9 mouse cellular contexts compared by ENCODE assay signal in the genomic region with DNA sequence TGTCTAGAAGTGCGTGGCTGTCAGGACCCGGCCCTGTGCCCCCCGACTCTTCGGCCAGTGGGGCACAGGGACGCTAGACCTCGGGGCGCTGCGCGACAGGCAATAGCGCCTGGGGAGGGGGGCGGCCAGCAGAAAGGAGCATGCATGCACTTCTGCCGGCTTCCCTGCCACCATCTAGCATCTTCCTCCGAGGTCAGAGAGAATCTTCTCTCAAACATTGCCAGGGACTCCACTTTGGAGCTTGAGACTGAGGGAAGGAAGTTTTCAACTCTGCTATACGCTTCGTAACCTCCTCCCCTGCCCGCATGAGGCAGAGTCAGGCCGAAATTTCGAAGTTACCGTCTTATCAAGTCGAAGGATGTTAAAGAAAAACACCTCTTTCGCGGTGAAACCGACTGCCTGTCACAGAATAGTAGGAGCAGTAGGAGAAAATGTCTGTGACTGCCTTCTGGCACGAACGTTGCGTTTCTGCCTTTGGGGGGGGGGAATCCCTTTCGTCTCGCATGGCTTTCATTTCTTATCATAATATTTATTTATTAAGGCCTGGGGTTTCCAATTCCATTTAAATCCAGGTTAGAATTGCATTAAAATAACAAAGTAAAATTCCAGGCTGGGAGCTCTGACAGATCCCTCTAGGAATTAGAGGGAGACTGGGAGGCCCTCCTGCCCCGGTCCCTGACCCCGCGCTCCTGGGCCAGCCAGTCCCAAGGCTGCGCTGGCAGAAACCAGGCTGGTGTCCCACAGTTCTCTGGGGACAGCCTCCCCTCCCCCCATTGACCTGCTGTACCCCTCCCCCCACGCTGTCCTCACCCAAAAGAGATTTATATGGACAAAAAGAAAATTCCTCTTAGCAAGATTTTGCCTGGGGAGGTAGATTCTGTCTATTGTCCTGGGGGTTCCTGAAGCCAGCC. TPM values are rescaled to one million over a fixed set of nuclear protein-coding genes. Genes with fewer than 3 reads are reported as not detected.
DNase-seq lines count a peak whose midpoint lies in the region; ATAC-seq and TF ChIP-seq lines count a peak whose summit lies in the region.
"Had no signal": no experiment of that assay in that cellular context is flagged by ENCODE, and none has a peak within 500 bp of the region (broad histone marks: within the 10 kb centered on the region; RNA-seq: fewer than 3 reads in every experiment).

No protein-coding gene starts in this region.

- peak overlapping the region; percentile 43 for H3K4me3 ChIP-seq in heart, adult 2 months
- H3K4me3 ChIP-seq in ES-Bruce4 (ENCODE audit: low read depth, low read length), result peak overlapping the region; percentile 88
- H3K4me3 ChIP-seq in forebrain, embryonic 11.5 days (ENCODE audit: low read depth, low read length), result peak overlapping the region; percentile 74
- peak overlapping the region; percentile 45 for H3K4me3 ChIP-seq in liver, embryonic 15.5 days (replicated peaks)

- no peaks in the 10 kb centered on the region for H3K9me3 ChIP-seq in ES-Bruce4 (replicated peaks; ENCODE audit: control insufficient read depth, insufficient read depth, low read length, poor library complexity, severe bottlenecking)
- no peaks in the 10 kb centered on the region for H3K9me3 ChIP-seq in forebrain, embryonic 11.5 days (ENCODE audit: control insufficient read depth, low read length)
- H3K9me3 ChIP-seq in liver, embryonic 15.5 days (replicated peaks), result no peaks in the 10 kb centered on the region

- TF ChIP-seq EP300 in heart, adult 2 months (IDR thresholded peaks at IDR 0.05; ENCODE audit: insufficient read depth, low read depth, low read length), result no peak
- 0 out of 2 replicates have a peak, but pooled peaks have one; percentile 9 for TF ChIP-seq EP300 in ES-Bruce4 (IDR thresholded peaks at IDR 0.05; ENCODE audit: insufficient read depth, low read depth, low read length)

- DNase-seq in heart, adult 2 months, result no peak
- no peak for DNase-seq in heart, postnatal 25 days (ENCODE audit: low spot score)
- peak; percentile 70 for DNase-seq in forebrain, embryonic 11.5 days (ENCODE audit: low spot score)
- DNase-seq in cerebellum, adult 11-12 months, result no peak
- DNase-seq in layer of hippocampus, adult 11-12 months (ENCODE audit: low spot score), result no peak

- WGBS in heart, adult 2 months, result 2% methylated on average over 33 of the region's 33 CpGs
- WGBS in forebrain, embryonic 11.5 days, result under 1% methylated on average over 33 of the region's 33 CpGs
- WGBS in liver, embryonic 15.5 days (ENCODE audit: insufficient replicate concordance), result 2% methylated on average over 33 of the region's 33 CpGs

- H3K36me3 ChIP-seq in heart, adult 2 months (ENCODE audit: control insufficient read depth, insufficient read depth, low read length), result no peaks in the 10 kb centered on the region
- no peaks in the 10 kb centered on the region for H3K36me3 ChIP-seq in ES-Bruce4 (ENCODE audit: control insufficient read depth, insufficient read depth, low read length, poor library complexity, severe bottlenecking)
- no peaks in the 10 kb centered on the region for H3K36me3 ChIP-seq in forebrain, embryonic 11.5 days (ENCODE audit: control insufficient read depth, insufficient read depth, low read length)
- H3K36me3 ChIP-seq in liver, embryonic 15.5 days (replicated peaks), result no peaks in the 10 kb centered on the region

- no peak for TF ChIP-seq CTCF in heart, adult 2 months (IDR thresholded peaks at IDR 0.05)
- TF ChIP-seq CTCF in ES-Bruce4 (IDR thresholded peaks at IDR 0.05; ENCODE audit: low read depth, low read length), result no peak

- intact Hi-C loops in heart, adult 2 months (cut with DNase I), result no loop called here
- intact Hi-C loops in heart, postnatal 25 days (cut with DNase I), result no loop called here

- H3K4me1 ChIP-seq in heart, adult 2 months (ENCODE audit: control insufficient read depth, insufficient read depth, low read length), result 0 out of 2 replicates have a peak, but pooled peaks cover 2% of the 10 kb centered on the region
- peaks cover 11% of the 10 kb centered on the region for H3K4me1 ChIP-seq in ES-Bruce4 (ENCODE audit: control insufficient read depth, insufficient read depth, low read length)
- peaks cover 39% of the 10 kb centered on the region for H3K4me1 ChIP-seq in forebrain, embryonic 11.5 days (replicated peaks; ENCODE audit: control insufficient read depth, insufficient read depth, low read length)
- peaks cover 24% of the 10 kb centered on the region for H3K4me1 ChIP-seq in liver, embryonic 15.5 days (replicated peaks)

- peak overlapping the region; percentile 83 for H3K4me2 ChIP-seq in forebrain, embryonic 11.5 days (ENCODE audit: low read depth, low read length, severe bottlenecking)
- H3K4me2 ChIP-seq in liver, embryonic 15.5 days, result peak overlapping the region; percentile 76

- H3K27ac ChIP-seq in heart, adult 2 months, result no peak overlapping the region
- no peak overlapping the region for H3K27ac ChIP-seq in ES-Bruce4 (ENCODE audit: insufficient read depth, low read length)
- peak overlapping the region; percentile 88 for H3K27ac ChIP-seq in forebrain, embryonic 11.5 days (ENCODE audit: low read depth, low read length)
- no peak overlapping the region for H3K27ac ChIP-seq in liver, embryonic 15.5 days (replicated peaks)
- H3K27ac ChIP-seq: macrophage had no signal

- no peak for ATAC-seq in forebrain, embryonic 11.5 days (replicated peaks; ENCODE audit: low FRiP score)
- no peak for ATAC-seq in liver, embryonic 15.5 days (ENCODE audit: insufficient read depth)
- no peak for ATAC-seq in granulocyte monocyte progenitor cell, adult 5-6 weeks (replicated peaks; ENCODE audit: poor library complexity, severe bottlenecking)

- no peaks in the 10 kb centered on the region for H3K79me2 ChIP-seq in heart, adult 2 months (replicated peaks; ENCODE audit: control insufficient read depth, insufficient read depth, low read length)

- no peak for TF ChIP-seq POLR2A in heart, adult 2 months (IDR thresholded peaks at IDR 0.05; ENCODE audit: insufficient read depth, low read depth, low read length)
- no peak for TF ChIP-seq POLR2A in ES-Bruce4 (IDR thresholded peaks at IDR 0.05; ENCODE audit: insufficient read depth, low read length)

- peak overlapping the region; percentile 22; the same call in 1 of the 2 replicates for H3K9ac ChIP-seq in heart, adult 2 months (ENCODE audit: low read depth, low read length)
- peak overlapping the region; percentile 84 for H3K9ac ChIP-seq in ES-Bruce4 (ENCODE audit: low read depth, poor library complexity, severe bottlenecking)
- H3K9ac ChIP-seq in forebrain, embryonic 11.5 days (ENCODE audit: low read length), result peak overlapping the region; percentile 89
- H3K9ac ChIP-seq in liver, embryonic 15.5 days, result no peak overlapping the region

- peaks cover 21% of the 10 kb centered on the region for H3K27me3 ChIP-seq in heart, adult 2 months (ENCODE audit: control insufficient read depth, insufficient read depth, low read length)
- H3K27me3 ChIP-seq in ES-Bruce4 (ENCODE audit: control insufficient read depth, insufficient read depth, low read length, poor library complexity, severe bottlenecking), result no peaks in the 10 kb centered on the region
- H3K27me3 ChIP-seq in forebrain, embryonic 11.5 days (ENCODE audit: control insufficient read depth, insufficient read depth, low read length), result no peaks in the 10 kb centered on the region
- H3K27me3 ChIP-seq in liver, embryonic 15.5 days, result peaks cover 88% of the 10 kb centered on the region

RNA-seq across cellular contexts. Expression of gene Scube3, which starts 1.0 kb away (rescaled TPM):
- 1 to 10 TPM in 1 of 2 experiments, under 1 TPM in 1; 0.99 to 1.0 TPM for total RNA-seq in heart, adult 2 months (2021)
- 1.3 and 1.6 TPM in 2 replicates for polyA plus RNA-seq in heart, adult 2 months (2012; rRNA removed)
- total RNA-seq in heart, postnatal 25 days (2021), result under 1 TPM; 0.53 to 0.73 TPM
- 17.9 and 18.0 TPM in 2 replicates for polyA plus RNA-seq in ES-Bruce4 (2011; ENCODE audit: insufficient read depth, insufficient read length, low read depth, missing spikeins)
- 10.5 and 12.4 TPM in 2 replicates for polyA plus RNA-seq in forebrain, embryonic 11.5 days (2014; fragmentation: Nextera tagmentation; extraction: Ambion mirVana)
- 0.18 and 0.25 TPM in 2 replicates for polyA plus RNA-seq in liver, embryonic 15.5 days (2015; fragmentation: Nextera tagmentation; extraction: Ambion mirVana)
- not detected in 2 replicates for total RNA-seq in granulocyte monocyte progenitor cell, adult 5-6 weeks (2014; fragmentation: Nextera tagmentation)
- not detected in 2 replicates for total RNA-seq in granulocyte monocyte progenitor cell, adult 5-6 weeks (2017)

RNA-seq across cellular contexts. Expression of gene Zfp523, which starts 34.0 kb away (rescaled TPM):
- total RNA-seq in heart, adult 2 months (2021), result 10 to 100 TPM; 12.4 to 12.5 TPM
- polyA plus RNA-seq in heart, adult 2 months (2012; rRNA removed), result 22.9 and 30.8 TPM in 2 replicates
- total RNA-seq in heart, postnatal 25 days (2021), result 10 to 100 TPM; 11.5 to 12.4 TPM
- polyA plus RNA-seq in ES-Bruce4 (2011; ENCODE audit: insufficient read depth, insufficient read length, low read depth, missing spikeins), result 16.6 and 19.5 TPM in 2 replicates
- polyA plus RNA-seq in forebrain, embryonic 11.5 days (2014; fragmentation: Nextera tagmentation; extraction: Ambion mirVana), result 37.8 and 40.2 TPM in 2 replicates
- 5.8 and 6.4 TPM in 2 replicates for polyA plus RNA-seq in liver, embryonic 15.5 days (2015; fragmentation: Nextera tagmentation; extraction: Ambion mirVana)
- total RNA-seq in granulocyte monocyte progenitor cell, adult 5-6 weeks (2014; fragmentation: Nextera tagmentation), result 14.5 and 20.9 TPM in 2 replicates
- 19.5 and 29.1 TPM in 2 replicates for total RNA-seq in granulocyte monocyte progenitor cell, adult 5-6 weeks (2017)
